Mouse (Mus musculus): ENCODE measurements around the gene Mrps15. TPM values are rescaled to one million over a fixed set of nuclear protein-coding genes. Genes with fewer than 3 reads are reported as not detected.

The Mrps15 gene
- polyA plus RNA-seq (2011; ENCODE audit: insufficient read depth, insufficient read length, low replicate concordance, missing spikeins): 75.0 and 98.1 TPM in 2 replicates

DNA sequence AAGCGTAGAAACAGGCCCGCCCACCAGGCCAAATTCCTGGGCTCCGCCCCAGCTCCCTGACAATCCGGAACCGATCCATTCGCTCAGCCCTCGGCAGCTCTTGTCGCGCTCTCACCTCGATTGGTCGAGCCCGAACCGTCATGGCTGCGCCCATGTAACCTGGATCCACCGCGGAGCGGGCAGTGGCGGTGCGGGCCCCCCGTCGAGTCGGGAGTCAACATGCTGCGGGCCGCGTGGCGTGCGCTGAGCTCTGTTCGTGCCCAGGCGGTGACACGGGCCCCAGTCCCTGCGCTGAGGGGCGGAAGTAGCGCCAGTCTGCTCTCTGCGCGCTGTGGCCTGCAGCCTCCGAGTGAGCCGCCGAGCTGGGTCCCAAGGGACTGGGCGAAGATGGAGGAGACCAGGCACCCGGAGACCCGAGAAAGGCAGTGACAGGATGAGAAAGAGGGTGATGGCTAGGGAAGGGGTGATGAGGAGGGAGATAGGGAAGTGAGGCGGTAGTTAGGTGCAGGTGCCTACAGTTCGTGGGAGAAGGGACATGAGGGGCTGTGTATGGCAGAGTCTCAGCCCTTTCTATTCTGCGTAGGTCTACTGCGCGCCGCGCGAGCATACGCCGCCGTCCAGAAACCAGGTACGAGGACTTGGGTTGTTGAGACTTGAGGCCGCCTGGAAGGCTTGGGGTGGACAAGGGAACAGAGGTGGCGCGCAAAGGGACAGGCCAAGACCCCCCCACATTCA, at the start of gene Mrps15:
Gene Mrps15 (plus strand): TSS at position 75 of the 735 bp plus-strand sequence.
- Histone ChIP-seq H3K27ac (ENCODE audit: control insufficient read depth, insufficient read depth, low read depth, low read length, poor library complexity) (peak within 1 kb of the TSS; percentile 83), H3K4me3 (replicated peaks; ENCODE audit: control insufficient read depth, low read depth, low read length) (peak within 1 kb of the TSS; percentile 97), H3K4me1 (ENCODE audit: control insufficient read depth, insufficient read depth, low read length) (no peaks in the 10 kb centered on the region; the same call in 1 of the 2 replicates)
- WGBS: 1% methylated on average over 56 of the region's 56 CpGs
- TF ChIP-seq CTCF (IDR thresholded peaks at IDR 0.05; ENCODE audit: control insufficient read depth, insufficient read depth, low read length) (no peak), POLR2A (IDR thresholded peaks at IDR 0.05; ENCODE audit: borderline replicate concordance, control insufficient read depth, low read depth, low read length) (peak; percentile 61; the same call in 1 of the 2 replicates)

DNA sequence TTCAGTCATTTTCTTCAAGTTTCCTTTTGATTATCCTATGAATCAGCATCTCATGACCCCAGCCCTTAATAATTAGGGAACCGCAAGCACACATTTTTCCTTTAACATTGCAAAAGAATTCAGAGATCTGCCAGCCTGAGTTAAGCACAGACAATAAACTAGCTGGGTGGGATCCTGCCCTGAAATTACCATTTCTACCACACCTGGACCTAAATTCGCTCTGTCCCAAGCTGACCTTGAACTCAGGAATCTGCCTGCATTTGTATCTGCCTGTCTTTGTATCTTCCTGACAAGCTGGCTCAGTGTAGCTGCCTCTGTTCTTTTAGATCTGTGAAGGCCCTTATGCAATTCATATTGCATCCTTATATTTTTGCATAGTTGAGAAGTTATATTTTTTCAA, 48.9 kb upstream of the Mrps15 start:
- 84% methylated on average over 2 of the region's 2 CpGs for WGBS
- Histone ChIP-seq H3K4me3 (replicated peaks; ENCODE audit: control insufficient read depth, low read depth, low read length) (no peak overlapping the region), H3K4me1 (ENCODE audit: control insufficient read depth, insufficient read depth, low read length) (no peaks in the 10 kb centered on the region), H3K27ac (ENCODE audit: control insufficient read depth, insufficient read depth, low read depth, low read length, poor library complexity) (no peak overlapping the region)
- TF ChIP-seq POLR2A (IDR thresholded peaks at IDR 0.05; ENCODE audit: borderline replicate concordance, control insufficient read depth, low read depth, low read length): no peak
- TF ChIP-seq CTCF (IDR thresholded peaks at IDR 0.05; ENCODE audit: control insufficient read depth, insufficient read depth, low read length): no peak

DNA sequence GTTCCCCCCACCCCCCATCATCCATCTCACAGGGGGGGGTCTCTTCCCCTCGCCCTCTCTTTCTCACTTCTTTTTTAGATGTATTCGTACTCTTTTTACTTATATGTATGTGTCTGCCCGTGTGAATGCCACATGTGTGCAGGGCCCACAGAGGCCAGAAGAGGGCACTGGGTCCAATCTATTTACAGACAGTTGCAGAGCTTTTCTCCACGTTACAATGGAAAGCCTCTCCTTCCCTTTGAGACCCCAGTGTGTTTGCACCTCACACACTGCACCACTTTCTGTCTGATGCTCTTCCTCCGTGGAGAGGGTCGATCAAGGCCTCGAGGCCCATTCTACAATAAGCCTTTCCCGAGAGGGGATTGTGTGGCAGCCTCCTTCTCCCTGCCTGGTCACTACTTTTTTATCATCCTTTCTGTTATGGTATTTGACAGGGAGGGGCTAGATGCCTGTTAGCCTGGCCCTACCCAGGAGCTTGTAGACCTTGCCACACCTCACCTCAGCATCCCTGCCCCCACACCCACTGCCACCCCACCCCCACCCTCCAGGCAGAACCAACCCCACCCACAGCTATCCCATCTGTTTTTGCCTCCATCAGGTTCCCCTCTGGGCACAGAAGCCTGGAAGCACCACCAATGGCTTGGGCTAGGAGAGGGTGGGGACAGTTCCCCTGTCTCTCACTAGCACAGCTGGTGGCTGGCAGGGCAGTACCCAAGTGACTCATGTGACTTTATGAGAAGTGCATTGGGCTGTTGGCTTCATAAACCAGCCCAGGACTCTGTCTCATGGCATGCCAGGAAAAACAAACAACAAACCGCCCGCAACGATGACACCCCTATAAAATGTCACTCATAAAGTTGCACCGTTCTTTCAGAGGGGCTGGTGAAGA, 45.2 kb upstream of the Mrps15 start:
- 77% methylated on average over 12 of the region's 12 CpGs for WGBS
- no peak; the same call in 1 of the 2 replicates for TF ChIP-seq CTCF (IDR thresholded peaks at IDR 0.05; ENCODE audit: control insufficient read depth, insufficient read depth, low read length)
- TF ChIP-seq POLR2A (IDR thresholded peaks at IDR 0.05; ENCODE audit: borderline replicate concordance, control insufficient read depth, low read depth, low read length): no peak
- Histone ChIP-seq H3K4me3 (replicated peaks; ENCODE audit: control insufficient read depth, low read depth, low read length) (no peak overlapping the region), H3K4me1 (ENCODE audit: control insufficient read depth, insufficient read depth, low read length) (no peaks in the 10 kb centered on the region), H3K27ac (ENCODE audit: control insufficient read depth, insufficient read depth, low read depth, low read length, poor library complexity) (no peak overlapping the region)

DNA sequence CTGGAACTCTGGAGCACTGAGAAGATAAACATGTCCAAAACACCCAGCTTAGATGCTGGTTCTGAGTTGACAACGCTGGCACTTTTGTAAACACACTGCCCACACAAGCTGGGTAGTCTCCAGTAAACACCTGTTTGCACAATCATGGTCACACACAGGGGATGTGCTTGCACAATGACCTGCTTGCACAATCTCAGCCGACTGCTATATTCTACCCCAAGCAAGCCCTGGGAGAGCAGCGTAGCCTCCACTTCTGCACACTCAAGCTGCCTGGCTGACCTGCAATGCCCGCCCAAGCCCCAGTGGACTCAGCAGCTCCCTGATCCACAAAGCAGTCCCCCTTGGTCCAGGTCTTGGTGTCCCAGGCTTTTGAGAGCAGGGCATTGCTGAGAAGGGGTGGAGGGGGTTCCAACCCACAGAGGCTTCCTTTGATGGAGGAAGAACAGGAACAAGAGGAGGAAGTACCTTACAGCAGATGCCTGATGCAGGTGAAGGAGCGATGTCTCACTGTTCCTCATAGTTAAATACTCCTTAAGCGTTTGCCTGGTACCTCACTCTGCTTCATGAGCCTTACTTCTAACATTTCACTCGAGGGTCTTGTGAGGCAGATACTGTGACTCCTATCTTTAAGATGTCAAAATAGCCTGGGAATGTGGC, 28.9 kb upstream of the Mrps15 start:
- Histone ChIP-seq H3K27ac (ENCODE audit: control insufficient read depth, insufficient read depth, low read depth, low read length, poor library complexity) (peak overlapping the region; percentile 90), H3K4me3 (replicated peaks; ENCODE audit: control insufficient read depth, low read depth, low read length) (peak overlapping the region; percentile 36), H3K4me1 (ENCODE audit: control insufficient read depth, insufficient read depth, low read length) (no peaks in the 10 kb centered on the region; the same call in 1 of the 2 replicates)
- TF ChIP-seq CTCF (IDR thresholded peaks at IDR 0.05; ENCODE audit: control insufficient read depth, insufficient read depth, low read length) (no peak), POLR2A (IDR thresholded peaks at IDR 0.05; ENCODE audit: borderline replicate concordance, control insufficient read depth, low read depth, low read length) (0 out of 2 replicates have a peak, but pooled peaks have one; percentile 4)
- WGBS: 36% methylated on average over 7 of the region's 7 CpGs

DNA sequence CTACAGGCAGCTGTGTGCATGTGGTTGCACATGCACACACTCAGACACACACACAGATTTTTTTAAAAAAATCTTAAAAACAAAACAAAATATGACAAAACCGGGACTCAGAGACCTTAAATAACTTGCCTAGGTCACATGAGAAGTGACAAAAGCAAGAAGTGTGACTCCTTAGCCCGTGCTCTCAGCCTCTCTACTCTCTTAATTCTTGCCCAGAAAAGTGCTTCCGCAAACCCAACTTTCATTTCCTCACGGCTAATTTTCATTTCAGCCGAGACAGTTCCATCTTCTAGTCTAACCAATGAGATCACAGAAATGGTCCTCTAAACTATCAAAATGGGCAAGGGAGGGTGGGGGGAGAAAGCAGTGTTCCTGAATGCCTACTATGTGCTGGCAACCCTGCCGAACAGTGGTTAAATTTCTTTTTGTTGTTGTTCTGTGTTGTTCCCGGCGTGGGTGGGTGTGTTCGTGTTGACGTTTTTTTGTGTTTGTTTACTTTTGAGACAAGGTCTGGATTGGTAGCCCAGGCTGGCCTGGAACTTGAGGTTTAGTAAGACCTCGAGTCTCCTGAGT, 27.7 kb upstream of the Mrps15 start:
- peak overlapping the region; percentile 90; the same call in 1 of the 2 replicates for H3K27ac ChIP-seq (ENCODE audit: control insufficient read depth, insufficient read depth, low read depth, low read length, poor library complexity)
- 52% methylated on average over 11 of the region's 11 CpGs for WGBS
- H3K4me1 ChIP-seq (ENCODE audit: control insufficient read depth, insufficient read depth, low read length): no peaks in the 10 kb centered on the region; the same call in 1 of the 2 replicates
- H3K4me3 ChIP-seq (replicated peaks; ENCODE audit: control insufficient read depth, low read depth, low read length): no peak overlapping the region
- no peak for TF ChIP-seq POLR2A (IDR thresholded peaks at IDR 0.05; ENCODE audit: borderline replicate concordance, control insufficient read depth, low read depth, low read length)
- no peak for TF ChIP-seq CTCF (IDR thresholded peaks at IDR 0.05; ENCODE audit: control insufficient read depth, insufficient read depth, low read length)

DNA sequence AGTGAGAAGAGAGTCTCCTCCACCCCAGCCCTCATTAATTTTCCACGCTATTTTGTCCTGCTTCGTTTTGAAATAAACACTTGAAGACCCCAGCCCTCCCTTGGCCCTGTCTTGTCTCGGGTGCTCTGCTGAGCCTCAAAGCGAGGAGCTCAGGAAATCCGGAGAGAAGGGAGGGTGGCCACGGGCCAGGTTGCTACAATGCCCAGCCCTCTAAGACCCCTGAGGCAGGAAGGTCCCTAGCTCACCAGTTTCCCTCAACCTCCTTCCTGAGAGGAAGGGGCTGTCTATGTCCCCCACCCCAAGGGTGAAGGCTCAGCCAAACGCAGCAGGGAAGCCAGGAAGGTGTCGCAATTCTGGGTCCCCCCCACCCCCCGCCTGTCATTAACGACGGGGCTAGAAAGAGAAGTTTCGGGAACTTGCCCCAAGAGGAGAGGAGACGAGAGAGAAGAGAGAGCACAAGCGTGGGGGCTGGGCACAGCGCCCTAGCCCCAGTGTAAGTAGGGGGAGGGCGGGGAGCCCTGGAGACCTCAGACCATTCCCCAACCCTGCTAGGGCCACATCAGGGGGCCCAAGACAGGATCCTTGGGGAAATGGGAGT, 22.3 kb upstream of the Mrps15 start, which contains the start of gene Csf3r:
Gene Csf3r (plus strand): TSS at position 248 of the 598 bp plus-strand sequence.
- no peak for TF ChIP-seq CTCF (IDR thresholded peaks at IDR 0.05; ENCODE audit: control insufficient read depth, insufficient read depth, low read length)
- 0 out of 2 replicates have a peak, but pooled peaks have one; percentile 28 for TF ChIP-seq POLR2A (IDR thresholded peaks at IDR 0.05; ENCODE audit: borderline replicate concordance, control insufficient read depth, low read depth, low read length)
- WGBS: 3% methylated on average over 16 of the region's 16 CpGs
- peak within 1 kb of the TSS; percentile 82 for H3K4me3 ChIP-seq (replicated peaks; ENCODE audit: control insufficient read depth, low read depth, low read length)

DNA sequence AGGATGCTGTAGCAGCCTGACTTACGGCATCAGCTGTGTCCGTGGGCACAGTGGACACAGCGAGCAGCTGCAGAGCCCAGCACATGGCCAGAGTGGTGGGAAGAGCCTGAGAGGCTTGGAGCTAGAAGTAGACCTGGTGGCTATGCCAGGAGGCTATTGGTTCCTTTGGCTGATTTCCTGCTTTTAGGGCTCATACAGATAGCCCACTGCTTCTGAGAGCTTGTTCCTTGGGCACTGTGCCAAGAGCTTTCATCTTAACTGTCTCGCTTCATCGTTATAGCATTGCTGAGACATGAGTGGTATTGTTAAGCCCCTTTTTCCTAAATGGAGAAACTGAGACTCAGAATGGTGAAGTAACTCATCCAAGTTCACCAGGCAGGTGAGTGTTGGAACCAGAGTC, 20.9 kb upstream of the Mrps15 start:
- H3K27ac ChIP-seq (ENCODE audit: control insufficient read depth, insufficient read depth, low read depth, low read length, poor library complexity): peak overlapping the region; percentile 39; the same call in 1 of the 2 replicates
- no peaks in the 10 kb centered on the region; the same call in 1 of the 2 replicates for H3K4me1 ChIP-seq (ENCODE audit: control insufficient read depth, insufficient read depth, low read length)
- 23% methylated on average over 5 of the region's 5 CpGs for WGBS
- TF ChIP-seq CTCF (IDR thresholded peaks at IDR 0.05; ENCODE audit: control insufficient read depth, insufficient read depth, low read length) (no peak), POLR2A (IDR thresholded peaks at IDR 0.05; ENCODE audit: borderline replicate concordance, control insufficient read depth, low read depth, low read length) (no peak)
- H3K4me3 ChIP-seq (replicated peaks; ENCODE audit: control insufficient read depth, low read depth, low read length): peak overlapping the region; percentile 82

More for the DNA sequence above, 22.3 kb upstream of the Mrps15 start, which contains the start of gene Csf3r:
- H3K4me1 ChIP-seq (ENCODE audit: control insufficient read depth, insufficient read depth, low read length): no peaks in the 10 kb centered on the region; the same call in 1 of the 2 replicates
- H3K27ac ChIP-seq (ENCODE audit: control insufficient read depth, insufficient read depth, low read depth, low read length, poor library complexity): peak within 1 kb of the TSS; percentile 93

Measured in bone marrow, adult 2 months (tissue).